Comparison of ENCODE assay signal across 15 mouse cellular contexts in the genomic region with DNA sequence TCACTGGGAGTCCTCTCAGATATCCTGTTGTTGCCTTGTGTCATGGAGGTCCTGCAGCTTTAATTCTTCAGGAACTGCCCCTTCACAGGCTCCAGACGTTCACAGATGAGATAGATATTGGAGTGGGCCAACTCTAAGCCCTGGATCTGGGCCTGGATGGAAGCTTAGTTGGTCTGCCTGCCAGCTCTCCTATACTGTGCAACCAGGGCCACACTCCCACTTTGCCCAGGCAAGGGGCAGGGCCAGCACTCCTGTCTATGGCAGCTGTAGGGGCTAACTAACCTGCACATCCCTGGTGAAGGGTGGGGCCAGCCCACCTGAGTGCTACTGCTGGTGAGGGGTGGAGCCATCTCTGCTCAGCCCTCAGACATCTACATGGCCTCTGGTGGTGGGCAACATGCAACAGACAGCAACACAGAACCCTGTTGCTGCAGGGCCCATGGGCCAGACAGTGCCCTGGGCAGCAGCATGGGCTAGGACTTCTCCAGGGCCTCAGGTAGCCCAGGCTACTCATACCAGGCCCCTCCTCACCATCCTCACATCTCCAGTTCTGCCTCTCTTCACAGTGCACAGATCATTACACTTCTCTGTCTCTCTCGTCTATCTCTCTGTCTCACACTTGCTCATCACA.
A peak's percentile ranks its signal among the peaks of the same experiment; 100 is the strongest.
DNase-seq lines count a peak whose midpoint lies in the region; ATAC-seq and TF ChIP-seq lines count a peak whose summit lies in the region.
"Had no signal": no experiment of that assay in that cellular context is flagged by ENCODE, and none has a peak within 500 bp of the region (broad histone marks: within the 10 kb centered on the region; RNA-seq: fewer than 3 reads in every experiment).

No protein-coding gene starts in this region.

- 0 out of 2 replicates have a peak, but pooled peaks have one; percentile 31 for ATAC-seq in heart, embryonic 13.5 days (ENCODE audit: extremely low read depth, insufficient number of reproducible peaks, low FRiP score, low TSS enrichment)
- 0 out of 2 replicates have a peak, but pooled peaks have one; percentile 66 for ATAC-seq in limb, embryonic 12.5 days (ENCODE audit: insufficient number of reproducible peaks, insufficient read depth, low FRiP score, low TSS enrichment, low read depth)
- ATAC-seq in stomach, embryonic 15.5 days (ENCODE audit: insufficient read depth, low FRiP score, low read depth), result peak; percentile 35; the same call in 1 of the 2 replicates
- ATAC-seq in stomach, postnatal 0 days (ENCODE audit: low FRiP score, low TSS enrichment), result no peak

- no peak overlapping the region for H3K4me3 ChIP-seq in heart, embryonic 13.5 days
- H3K4me3 ChIP-seq in limb, embryonic 12.5 days (replicated peaks), result no peak overlapping the region
- no peak overlapping the region for H3K4me3 ChIP-seq in limb, embryonic 10.5 days
- H3K4me3 ChIP-seq in stomach, embryonic 15.5 days (replicated peaks), result no peak overlapping the region
- H3K4me3 ChIP-seq in stomach, postnatal 0 days (ENCODE audit: low read depth, low read length), result no peak overlapping the region
- H3K4me3 ChIP-seq: kidney, embryonic 15.5 days had no signal

- WGBS in heart, embryonic 13.5 days, result 51% methylated on average over 2 of the region's 2 CpGs
- WGBS in limb, embryonic 12.5 days, result 77% methylated on average over 2 of the region's 2 CpGs
- 74% methylated on average over 2 of the region's 2 CpGs for WGBS in limb, embryonic 10.5 days
- 58% methylated on average over 2 of the region's 2 CpGs for whole genome bisulfite sequencing in stomach, embryonic 15.5 days
- WGBS in stomach, postnatal 0 days, result 52% methylated on average over 2 of the region's 2 CpGs

- no peaks in the 10 kb centered on the region for H3K27me3 ChIP-seq in heart, embryonic 13.5 days (replicated peaks)
- no peaks in the 10 kb centered on the region for H3K27me3 ChIP-seq in limb, embryonic 12.5 days
- H3K27me3 ChIP-seq in limb, embryonic 10.5 days (ENCODE audit: low read depth, poor library complexity, severe bottlenecking), result no peaks in the 10 kb centered on the region
- H3K27me3 ChIP-seq in stomach, embryonic 15.5 days (replicated peaks), result no peaks in the 10 kb centered on the region
- H3K27me3 ChIP-seq in stomach, postnatal 0 days (ENCODE audit: control insufficient read depth, insufficient read depth, low read length), result no peaks in the 10 kb centered on the region
- H3K27me3 ChIP-seq: kidney, embryonic 15.5 days had no signal

- no peak overlapping the region for H3K27ac ChIP-seq in heart, embryonic 13.5 days (replicated peaks)
- H3K27ac ChIP-seq in limb, embryonic 12.5 days, result no peak overlapping the region
- no peak overlapping the region for H3K27ac ChIP-seq in limb, embryonic 10.5 days
- no peak overlapping the region for H3K27ac ChIP-seq in stomach, embryonic 15.5 days
- no peak overlapping the region for H3K27ac ChIP-seq in stomach, postnatal 0 days (replicated peaks)
- H3K27ac ChIP-seq: kidney, embryonic 15.5 days had no signal

- H3K9me3 ChIP-seq in heart, embryonic 13.5 days, result peaks cover 5% of the 10 kb centered on the region; the same call in 1 of the 2 replicates
- H3K9me3 ChIP-seq in limb, embryonic 12.5 days, result 0 out of 2 replicates have a peak, but pooled peaks cover 3% of the 10 kb centered on the region
- no peaks in the 10 kb centered on the region for H3K9me3 ChIP-seq in limb, embryonic 10.5 days (replicated peaks)
- H3K9me3 ChIP-seq in stomach, embryonic 15.5 days, result no peaks in the 10 kb centered on the region
- H3K9me3 ChIP-seq in stomach, postnatal 0 days (ENCODE audit: control insufficient read depth, low read length), result no peaks in the 10 kb centered on the region
- H3K9me3 ChIP-seq: kidney, embryonic 15.5 days had no signal

- TF ChIP-seq CTCF in stomach, postnatal 0 days (IDR thresholded peaks at IDR 0.05; ENCODE audit: low read depth), result no peak

- 0 out of 2 replicates have a peak, but pooled peaks cover 9% of the 10 kb centered on the region for H3K4me1 ChIP-seq in heart, embryonic 13.5 days
- no peaks in the 10 kb centered on the region for H3K4me1 ChIP-seq in limb, embryonic 12.5 days (replicated peaks)
- H3K4me1 ChIP-seq in limb, embryonic 10.5 days, result no peaks in the 10 kb centered on the region
- no peaks in the 10 kb centered on the region for H3K4me1 ChIP-seq in stomach, embryonic 15.5 days
- H3K4me1 ChIP-seq in stomach, postnatal 0 days (replicated peaks; ENCODE audit: control insufficient read depth, insufficient read depth), result no peaks in the 10 kb centered on the region
- H3K4me1 ChIP-seq: kidney, embryonic 15.5 days had no signal

- no peak overlapping the region for H3K9ac ChIP-seq in heart, embryonic 13.5 days
- no peak overlapping the region for H3K9ac ChIP-seq in limb, embryonic 12.5 days (replicated peaks)
- no peak overlapping the region for H3K9ac ChIP-seq in stomach, embryonic 15.5 days
- no peak overlapping the region for H3K9ac ChIP-seq in stomach, postnatal 0 days (ENCODE audit: low read length)
- H3K9ac ChIP-seq: kidney, embryonic 15.5 days had no signal

- DNase-seq in heart, adult 11 months, result no peak
- DNase-seq in limb, embryonic 10.5 days (ENCODE audit: low spot score), result no peak
- DNase-seq in stomach, postnatal 0 days (ENCODE audit: low spot score), result no peak
- no peak for DNase-seq in lung, postnatal 36 days
- DNase-seq: adrenal gland, adult 2 months; cerebellum, adult 11 months; cerebellum, postnatal 36 days; gastrocnemius, postnatal 10 days; retina, postnatal 1 day had no signal

- TF ChIP-seq EP300 in stomach, postnatal 0 days (optimal IDR thresholded peaks at IDR 0.05), result no peak

- H3K36me3 ChIP-seq in heart, embryonic 13.5 days, result no peaks in the 10 kb centered on the region
- H3K36me3 ChIP-seq in limb, embryonic 12.5 days, result no peaks in the 10 kb centered on the region
- H3K36me3 ChIP-seq in limb, embryonic 10.5 days, result no peaks in the 10 kb centered on the region
- H3K36me3 ChIP-seq in stomach, embryonic 15.5 days, result no peaks in the 10 kb centered on the region
- H3K36me3 ChIP-seq in stomach, postnatal 0 days (ENCODE audit: control insufficient read depth, insufficient read depth, low read length), result no peaks in the 10 kb centered on the region
- H3K36me3 ChIP-seq: G1E; kidney, embryonic 15.5 days had no signal

- no peak overlapping the region for H3K4me2 ChIP-seq in heart, embryonic 13.5 days
- no peak overlapping the region for H3K4me2 ChIP-seq in limb, embryonic 12.5 days
- no peak overlapping the region for H3K4me2 ChIP-seq in stomach, embryonic 15.5 days
- H3K4me2 ChIP-seq in stomach, postnatal 0 days (replicated peaks; ENCODE audit: low read depth), result no peak overlapping the region
- H3K4me2 ChIP-seq: heart, embryonic 11.5 days; kidney, embryonic 15.5 days had no signal
